Mouse (Mus musculus) kidney, embryonic 15.5 days (tissue): Measurements from ENCODE around the gene Tmem127. TPM values are rescaled to one million over a fixed set of nuclear protein-coding genes. Genes with fewer than 3 reads are reported as not detected.
A peak's percentile ranks its signal among the peaks of the same experiment; 100 is the strongest.

Source experiments
- ATAC-seq: fragments of 200-750 bp; cut with Nextera tagmentation; replicated peaks from 2 replicates; pipeline ENCODE4 v1.8.0; 2017; ENCODE audit warnings: moderate TSS enrichment; ENCODE audit not compliant: low FRiP score
- H3K27ac ChIP-seq: fragments of 300-500 bp; sonication (generic); 2 replicates; pipeline ENCODE4 v1.5.1; 2015; ENCODE audit warnings: mild to moderate bottlenecking, inconsistent platforms
- H3K27me3 ChIP-seq: fragments of 300-500 bp; sonication (generic); 2 replicates; pipeline ENCODE4 v1.6.1; 2015; ENCODE audit warnings: inconsistent platforms
- H3K36me3 ChIP-seq: fragments of 300-500 bp; sonication (generic); 2 replicates; pipeline ENCODE4 v1.6.1; 2015; ENCODE audit warnings: inconsistent platforms
- H3K4me1 ChIP-seq: fragments of 300-500 bp; sonication (generic); 2 replicates; pipeline ENCODE4 v1.6.1; 2015; ENCODE audit warnings: inconsistent platforms
- H3K4me2 ChIP-seq: fragments of 300-500 bp; sonication (generic); 2 replicates; pipeline ENCODE4 v1.6.1; 2015; ENCODE audit warnings: moderate library complexity, mild to moderate bottlenecking, inconsistent platforms
- H3K4me3 ChIP-seq: fragments of 300-500 bp; sonication (generic); replicated peaks from 2 replicates; pipeline ENCODE4 v1.5.1; 2015; ENCODE audit warnings: mild to moderate bottlenecking, inconsistent platforms
- H3K9ac ChIP-seq: fragments of 300-500 bp; sonication (generic); 2 replicates; pipeline ENCODE4 v1.6.1; 2015; ENCODE audit warnings: mild to moderate bottlenecking, inconsistent platforms
- H3K9me3 ChIP-seq: fragments of 300-500 bp; sonication (generic); replicated peaks from 2 replicates; pipeline ENCODE4 v1.6.1; 2016; ENCODE audit warnings: inconsistent platforms
- WGBS: fragments of 180-500 bp; shearing (Covaris S2); methylation state at CpG from one replicate; pipeline ENCODE4 v1.1.7; 2015; ENCODE audit warnings: mixed read lengths; 5-methylcytosine and 5-hydroxymethylcytosine counted together
- polyA plus RNA-seq: library from polyadenylated mRNA; unstranded; fragments of >200 nt; fragmentation: Nextera tagmentation; extraction: Ambion mirVana; gene quantifications from 2 replicates; pipeline ENCODE4 v1.2.1, GENCODE M21; 2015

Tmem127 gene
- polyA plus RNA-seq, 1 experiment from 2014 or later = 29.3 TPM

DNA sequence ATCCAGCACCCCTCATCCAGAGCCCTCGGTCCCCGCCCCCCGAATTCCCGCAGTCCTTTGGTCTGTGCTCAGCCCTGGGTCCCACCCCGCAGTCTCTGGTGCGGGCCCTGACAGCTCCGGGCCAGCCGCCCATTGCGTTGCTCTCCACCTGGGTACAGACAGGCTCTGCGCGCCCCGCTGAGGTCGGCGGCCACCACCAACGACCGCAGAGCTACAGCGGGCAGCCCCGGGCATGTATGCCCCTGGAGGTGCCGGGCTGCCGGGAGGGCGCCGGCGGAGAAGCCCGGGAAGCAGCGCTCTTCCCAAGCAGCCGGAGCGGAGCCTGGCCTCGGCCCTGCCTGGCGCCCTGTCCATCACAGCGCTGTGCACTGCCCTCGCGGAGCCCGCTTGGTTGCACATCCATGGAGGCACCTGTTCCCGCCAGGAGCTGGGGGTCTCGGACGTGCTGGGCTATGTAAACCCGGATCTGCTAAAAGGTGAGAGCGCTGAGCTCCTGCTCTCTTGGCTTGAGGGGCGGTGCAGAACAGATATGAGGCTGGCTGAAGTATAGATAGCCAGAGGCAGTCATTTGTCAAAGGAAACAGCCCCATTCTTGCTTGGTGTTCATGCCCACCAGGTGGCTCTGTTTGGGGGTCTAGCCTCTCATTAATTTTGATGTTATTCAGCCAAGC lies 761 bp downstream of the Tmem127 start:
- H3K4me3 ChIP-seq = peak overlapping the region; percentile 94
- peak; percentile 65 for ATAC-seq
- no peaks in the 10 kb centered on the region for H3K9me3 ChIP-seq
- peaks cover 36% of the 10 kb centered on the region for H3K36me3 ChIP-seq
- under 1% methylated on average over 39 of the region's 39 CpGs for WGBS
- peaks cover 45% of the 10 kb centered on the region for H3K4me1 ChIP-seq
- peak overlapping the region; percentile 69 for H3K27ac ChIP-seq
- peak overlapping the region; percentile 95 for H3K4me2 ChIP-seq
- H3K27me3 ChIP-seq = no peaks in the 10 kb centered on the region
- H3K9ac ChIP-seq = peak overlapping the region; percentile 83

DNA sequence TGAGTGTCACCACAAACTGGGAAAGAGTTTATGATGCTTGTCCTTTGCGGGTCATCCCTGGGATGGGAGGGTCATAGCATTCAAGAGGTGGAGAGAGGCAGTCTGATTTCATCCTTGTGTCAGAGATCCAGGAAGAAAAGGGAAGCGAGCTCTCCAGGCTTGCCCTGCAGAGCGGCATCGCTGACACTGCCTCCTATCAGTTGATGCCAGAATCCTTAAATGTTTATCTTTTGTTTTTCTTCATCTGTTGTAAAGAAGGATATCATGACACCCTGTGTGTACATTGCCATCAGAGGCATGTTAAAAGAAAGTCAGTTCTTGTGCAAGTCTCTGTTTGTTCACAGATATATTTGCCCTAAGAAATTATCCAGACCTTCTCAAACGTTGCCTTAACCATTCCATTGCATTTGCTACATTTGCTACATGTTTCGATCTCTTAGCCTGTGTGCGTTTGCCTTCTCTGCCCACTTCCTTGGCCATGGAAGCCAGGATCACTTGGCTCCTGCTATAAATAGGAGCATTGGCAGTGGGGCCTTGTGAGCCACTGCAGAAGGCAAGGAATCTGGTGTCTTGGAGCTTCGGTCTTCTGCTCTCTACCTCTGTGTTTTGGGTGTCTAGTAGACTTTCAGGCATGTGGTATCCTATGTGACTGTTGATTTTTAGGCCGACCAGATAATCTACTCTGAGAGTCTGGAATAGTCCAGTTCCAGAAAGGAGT lies 2.7 kb downstream of the Tmem127 start:
- Histone ChIP-seq H3K9ac (no peak overlapping the region), H3K9me3 (no peaks in the 10 kb centered on the region), H3K4me2 (no peak overlapping the region), H3K27ac (no peak overlapping the region), H3K4me3 (no peak overlapping the region), H3K36me3 (peaks cover 17% of the 10 kb centered on the region), H3K27me3 (no peaks in the 10 kb centered on the region), H3K4me1 (peaks cover 48% of the 10 kb centered on the region)
- 83% methylated on average over 9 of the region's 9 CpGs for WGBS
- no peak for ATAC-seq

GRCm38 (mm10) chr2:127251457-127251856 lies 3.7 kb downstream of the Tmem127 start:
- peak overlapping the region; percentile 63; the same call in 1 of the 2 replicates for H3K27ac ChIP-seq
- no peaks in the 10 kb centered on the region for H3K27me3 ChIP-seq
- no peak overlapping the region for H3K9ac ChIP-seq
- H3K4me3 ChIP-seq = no peak overlapping the region
- no peaks in the 10 kb centered on the region for H3K9me3 ChIP-seq
- ATAC-seq = no peak
- no peak overlapping the region for H3K4me2 ChIP-seq
- 47% methylated on average over 3 of the region's 3 CpGs for WGBS
- H3K36me3 ChIP-seq = peaks cover 14% of the 10 kb centered on the region
- H3K4me1 ChIP-seq = peaks cover 46% of the 10 kb centered on the region

DNA sequence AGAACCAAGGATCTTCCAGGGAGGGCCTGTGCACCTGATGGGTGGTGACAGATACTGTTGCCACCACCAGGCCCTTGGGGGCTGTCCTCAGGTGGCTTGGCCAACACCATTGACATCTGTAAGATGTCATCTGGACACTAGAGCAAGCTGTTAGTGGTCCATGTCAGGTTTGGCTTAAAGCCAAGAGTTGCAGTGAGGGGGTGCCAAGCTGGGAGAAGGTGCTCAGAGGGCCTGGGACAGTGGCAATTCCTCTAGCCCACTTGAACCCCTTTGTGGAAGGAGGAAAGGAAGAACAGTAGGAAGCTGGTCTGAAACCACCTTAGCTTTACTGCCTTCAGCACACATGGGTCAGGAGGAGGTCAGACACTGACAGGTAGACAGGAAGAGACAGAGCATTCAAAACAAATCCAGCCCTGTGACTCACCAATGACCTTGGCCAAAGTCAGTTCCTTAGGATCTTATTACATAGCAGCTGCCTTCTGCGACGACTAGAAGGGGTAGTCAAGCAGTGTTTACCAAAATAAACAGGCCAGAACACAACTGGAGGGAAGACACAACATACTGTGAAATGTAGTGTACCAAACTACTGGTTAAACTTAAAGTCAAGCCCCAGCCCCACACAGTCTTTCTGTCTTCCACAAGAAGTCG lies 4.3 kb downstream of the Tmem127 start:
- peak overlapping the region; percentile 63 for H3K27ac ChIP-seq
- H3K9ac ChIP-seq = peak overlapping the region; percentile 1; the same call in 1 of the 2 replicates
- no peak for ATAC-seq
- H3K27me3 ChIP-seq = no peaks in the 10 kb centered on the region
- whole genome bisulfite sequencing = 36% methylated on average over 3 of the region's 3 CpGs
- peaks cover 41% of the 10 kb centered on the region for H3K4me1 ChIP-seq
- no peak overlapping the region for H3K4me3 ChIP-seq
- H3K36me3 ChIP-seq = peaks cover 17% of the 10 kb centered on the region
- no peak overlapping the region for H3K4me2 ChIP-seq
- no peaks in the 10 kb centered on the region for H3K9me3 ChIP-seq

DNA sequence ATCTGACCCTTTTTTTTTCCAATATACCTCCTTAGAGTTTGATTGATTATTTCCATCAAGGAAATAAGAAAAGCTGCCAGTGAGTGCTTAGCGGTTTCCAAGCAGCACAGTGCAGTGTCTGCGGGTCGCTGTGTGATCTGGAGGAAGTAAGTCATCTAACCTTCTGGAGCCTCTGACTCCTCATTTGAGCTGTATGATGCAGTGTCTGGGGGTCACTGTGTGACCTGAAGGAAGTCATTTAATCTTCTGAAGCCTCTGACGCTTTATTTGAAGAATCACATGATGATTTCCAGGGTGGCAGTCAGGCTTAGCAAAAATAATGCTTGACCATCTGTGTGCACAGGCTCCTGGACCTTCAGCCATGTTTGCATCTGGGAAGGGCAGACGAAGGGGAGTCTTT lies 5.1 kb downstream of the Tmem127 start:
- no peak overlapping the region for H3K4me3 ChIP-seq
- H3K9me3 ChIP-seq = no peaks in the 10 kb centered on the region
- no peak for ATAC-seq
- peaks cover 40% of the 10 kb centered on the region for H3K4me1 ChIP-seq
- no peak overlapping the region for H3K9ac ChIP-seq
- peaks cover 25% of the 10 kb centered on the region for H3K36me3 ChIP-seq
- no peaks in the 10 kb centered on the region for H3K27me3 ChIP-seq
- H3K27ac ChIP-seq = peak overlapping the region; percentile 63
- no peak overlapping the region for H3K4me2 ChIP-seq
- 39% methylated on average over 5 of the region's 5 CpGs for WGBS

GRCm38 (mm10) chr2:127254604-127255134 lies 7.0 kb downstream of the Tmem127 start:
- 79% methylated on average over 3 of the region's 3 CpGs for WGBS
- Histone ChIP-seq H3K27me3 (no peaks in the 10 kb centered on the region), H3K4me3 (no peak overlapping the region), H3K4me1 (peaks cover 27% of the 10 kb centered on the region), H3K9me3 (no peaks in the 10 kb centered on the region), H3K36me3 (peaks cover 44% of the 10 kb centered on the region), H3K27ac (no peak overlapping the region; the same call in 1 of the 2 replicates), H3K9ac (no peak overlapping the region), H3K4me2 (no peak overlapping the region)
- ATAC-seq = no peak

DNA sequence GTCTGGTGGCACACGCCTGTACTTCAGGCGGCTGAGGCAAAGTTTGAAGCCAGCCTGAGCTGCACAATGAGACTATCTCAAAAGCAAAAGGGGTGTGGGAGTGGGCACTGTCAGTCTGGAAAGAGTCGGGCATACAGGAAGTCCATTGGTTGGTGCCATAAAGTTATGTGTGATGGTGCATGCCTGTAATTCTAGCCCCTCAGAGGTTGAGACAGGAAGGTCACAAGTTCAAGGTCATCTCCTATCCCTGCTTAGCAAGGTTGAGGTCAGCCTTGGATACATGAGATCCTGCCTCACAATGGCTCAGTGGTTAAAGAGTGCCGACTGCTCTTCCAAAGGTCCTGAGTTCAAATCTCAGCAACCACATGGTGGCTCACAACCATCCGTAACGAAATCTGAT lies 7.6 kb downstream of the Tmem127 start:
- Histone ChIP-seq H3K9ac (no peak overlapping the region), H3K27ac (no peak overlapping the region), H3K4me2 (no peak overlapping the region), H3K27me3 (no peaks in the 10 kb centered on the region), H3K4me3 (no peak overlapping the region), H3K4me1 (peaks cover 24% of the 10 kb centered on the region), H3K9me3 (no peaks in the 10 kb centered on the region), H3K36me3 (peaks cover 46% of the 10 kb centered on the region)
- 0 out of 2 replicates have a peak, but pooled peaks have one; percentile 21 for ATAC-seq
- WGBS = 54% methylated on average over 6 of the region's 6 CpGs

DNA sequence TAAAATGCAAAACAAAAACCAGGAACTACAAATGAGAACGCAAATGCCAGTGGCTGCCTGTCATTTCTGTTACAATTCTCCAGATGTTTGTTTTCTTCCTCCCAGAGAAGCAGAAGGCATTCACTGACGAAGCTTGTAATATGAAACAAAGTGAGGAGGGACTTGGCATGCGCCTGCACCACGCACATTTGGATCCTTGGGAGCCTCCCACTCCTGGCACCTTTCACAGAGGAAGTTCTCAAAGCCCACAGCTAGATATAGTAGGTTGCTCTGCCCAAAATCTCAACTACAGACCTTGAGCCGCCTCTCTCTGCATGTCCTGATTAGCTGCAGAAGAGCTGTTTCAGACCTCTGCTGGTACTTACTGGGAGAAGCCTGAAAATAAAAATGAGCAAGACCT lies 11.6 kb downstream of the Tmem127 start:
- H3K4me1 ChIP-seq = peaks cover 3% of the 10 kb centered on the region; the same call in 1 of the 2 replicates
- H3K9me3 ChIP-seq = no peaks in the 10 kb centered on the region
- H3K4me2 ChIP-seq = no peak overlapping the region
- WGBS = 81% methylated on average over 5 of the region's 5 CpGs
- no peak overlapping the region for H3K9ac ChIP-seq
- no peak overlapping the region for H3K27ac ChIP-seq
- peaks cover 42% of the 10 kb centered on the region for H3K36me3 ChIP-seq
- ATAC-seq = no peak
- no peaks in the 10 kb centered on the region for H3K27me3 ChIP-seq
- H3K4me3 ChIP-seq = no peak overlapping the region

DNA sequence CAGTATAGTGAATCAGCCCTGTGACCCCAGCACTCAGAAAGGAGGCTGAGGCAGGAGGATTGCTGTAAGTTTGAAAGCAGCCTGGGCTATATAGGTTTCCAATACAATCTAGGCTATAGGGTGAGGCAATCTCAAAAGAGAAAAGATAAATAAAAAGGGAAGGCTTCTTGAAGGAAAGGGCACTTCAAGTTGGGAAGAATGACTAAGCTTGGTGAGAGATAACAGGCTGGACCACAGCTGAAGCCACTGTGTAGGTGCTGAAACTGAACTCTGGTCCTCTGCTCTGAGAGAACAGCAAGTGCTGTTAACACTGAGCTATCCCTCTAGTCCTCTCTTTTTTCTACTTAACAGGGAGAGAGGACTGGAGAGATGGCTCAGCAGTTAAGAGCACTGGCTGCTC lies 14.8 kb downstream of the Tmem127 start:
- no peak for ATAC-seq
- no peak overlapping the region for H3K9ac ChIP-seq
- no peaks in the 10 kb centered on the region for H3K4me1 ChIP-seq
- H3K27ac ChIP-seq = no peak overlapping the region
- no peak overlapping the region for H3K4me2 ChIP-seq
- no peak overlapping the region for H3K4me3 ChIP-seq
- no peaks in the 10 kb centered on the region for H3K9me3 ChIP-seq
- H3K27me3 ChIP-seq = no peaks in the 10 kb centered on the region
- H3K36me3 ChIP-seq = peaks cover 27% of the 10 kb centered on the region

DNA sequence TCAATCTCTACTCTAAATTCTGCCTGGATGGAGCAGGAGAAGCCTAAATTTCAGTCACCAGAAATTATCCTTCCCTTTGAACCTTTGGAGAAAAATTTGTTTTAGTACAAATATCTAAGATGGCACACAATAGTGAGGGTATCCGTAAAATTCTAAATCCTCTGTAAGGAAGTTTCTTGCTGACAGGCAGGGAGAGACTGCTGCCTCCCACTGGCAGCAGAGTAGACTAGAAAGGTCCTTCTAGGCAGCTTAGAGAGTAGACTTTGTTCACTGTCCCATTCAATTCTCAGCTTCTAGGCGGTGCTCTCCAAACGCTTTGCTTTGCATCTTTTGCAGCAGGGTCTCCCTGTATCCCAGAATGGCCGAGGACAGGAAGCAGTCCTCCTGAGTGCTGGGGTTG lies 20.1 kb downstream of the Tmem127 start:
- no peak overlapping the region for H3K9ac ChIP-seq
- H3K4me3 ChIP-seq = no peak overlapping the region
- H3K27me3 ChIP-seq = no peaks in the 10 kb centered on the region
- no peaks in the 10 kb centered on the region for H3K9me3 ChIP-seq
- no peaks in the 10 kb centered on the region for H3K36me3 ChIP-seq
- WGBS = 47% methylated on average over 4 of the region's 4 CpGs
- H3K27ac ChIP-seq = no peak overlapping the region
- H3K4me1 ChIP-seq = peaks cover 4% of the 10 kb centered on the region; the same call in 1 of the 2 replicates
- H3K4me2 ChIP-seq = no peak overlapping the region
- ATAC-seq = no peak

DNA sequence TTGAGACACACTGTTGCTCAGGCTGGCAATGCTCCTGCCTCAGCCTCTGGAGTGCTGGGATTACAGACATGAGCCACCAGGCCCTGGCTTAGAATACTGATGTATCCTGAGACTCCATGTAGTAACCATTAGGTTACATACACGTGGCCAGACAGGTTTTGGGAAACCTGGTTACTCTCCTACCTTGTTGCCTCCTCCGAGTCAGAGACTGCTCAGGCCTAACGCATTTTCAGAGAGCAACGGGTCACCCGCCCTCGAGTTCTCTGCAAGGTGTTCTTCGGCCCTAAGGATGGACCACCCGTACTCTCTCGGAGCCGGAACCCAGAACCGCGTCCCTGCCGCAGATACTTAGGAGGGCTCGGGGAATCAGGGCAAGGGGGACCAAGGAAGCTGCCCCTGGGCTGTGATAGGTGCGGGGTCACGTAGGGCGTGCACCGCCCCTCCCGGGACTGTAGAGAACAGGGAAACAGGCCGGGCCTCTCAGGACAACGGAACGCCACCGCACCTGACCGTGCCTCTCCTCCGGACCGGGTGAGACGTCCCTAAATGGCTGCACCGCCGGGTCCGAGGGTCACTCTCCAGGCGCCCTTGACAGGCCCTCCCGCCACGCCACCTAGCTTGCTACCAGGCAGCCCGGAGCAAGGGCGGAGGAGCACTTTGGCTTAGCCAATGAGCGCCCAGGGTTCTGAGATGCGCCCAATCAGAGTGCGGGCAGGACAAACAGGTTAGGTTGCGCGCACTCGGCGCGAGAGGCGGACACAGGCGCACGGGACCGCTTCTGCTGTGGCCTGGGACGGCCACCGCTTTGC lies 22.0 kb downstream of the Tmem127 start, which contains the start of gene Stard7:
TSS of gene Stard7 (plus strand) at position 728 of the 809 bp plus-strand sequence.
- ATAC-seq = peak; percentile 99
- Histone ChIP-seq H3K4me1 (peaks cover 9% of the 10 kb centered on the region), H3K4me2 (peak within 1 kb of the TSS; percentile 86), H3K36me3 (no peaks in the 10 kb centered on the region), H3K27ac (peak within 1 kb of the TSS; percentile 97), H3K9me3 (no peaks in the 10 kb centered on the region), H3K4me3 (peak within 1 kb of the TSS; percentile 77), H3K27me3 (no peaks in the 10 kb centered on the region), H3K9ac (peak within 1 kb of the TSS; percentile 85)
- WGBS = under 1% methylated on average over 49 of the region's 49 CpGs
